Mouse (Mus musculus): Measurements from ENCODE around the gene Iffo1.

DNA sequence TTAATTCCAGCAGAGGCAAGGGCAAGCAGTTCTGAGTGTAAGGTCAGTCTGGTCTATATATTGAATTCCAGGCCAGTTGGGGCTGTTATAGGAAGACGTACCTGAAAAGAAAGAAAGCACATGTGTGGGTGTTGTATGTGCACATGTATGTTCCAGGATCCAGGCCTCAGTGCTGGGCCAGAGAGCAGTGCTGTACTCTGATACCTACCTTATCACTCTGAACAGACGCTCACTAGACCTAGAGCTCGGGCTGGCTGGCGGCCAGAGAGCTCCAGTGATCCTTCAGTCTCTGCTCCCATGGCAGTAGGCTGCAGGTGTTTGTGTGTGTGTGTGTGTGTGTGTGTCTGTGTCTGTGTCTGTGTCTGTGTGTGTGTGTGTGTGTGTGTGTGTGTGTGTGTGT lies 40.8 kb upstream of the Iffo1 start:
- TF ChIP-seq CTCF (IDR thresholded peaks at IDR 0.05; ENCODE audit: extremely low read depth, insufficient read depth, insufficient read length, insufficient replicate concordance) (no peak), POLR2A (IDR thresholded peaks at IDR 0.05; ENCODE audit: low read depth, low read length) (no peak)

Measured in spleen, adult 2 months (tissue).